Mouse (Mus musculus) hindlimb bud, embryonic 11.5 days (tissue): ENCODE results near the gene Pdzrn4.

Experiments
- DNase-seq: peaks from one replicate; pipeline ENCODE4 v3.0.0-alpha.2; 2012; ENCODE audit warnings: low read depth, low spot score; ENCODE audit errors: extremely low spot score

Pdzrn4 gene

GRCm38 (mm10) chr15:92495465-92496174, 98.9 kb downstream of the Pdzrn4 start:
- DNase-seq = no peak

GRCm38 (mm10) chr15:92500276-92500838, 103.7 kb downstream of the Pdzrn4 start:
- DNase-seq = no peak

DNA sequence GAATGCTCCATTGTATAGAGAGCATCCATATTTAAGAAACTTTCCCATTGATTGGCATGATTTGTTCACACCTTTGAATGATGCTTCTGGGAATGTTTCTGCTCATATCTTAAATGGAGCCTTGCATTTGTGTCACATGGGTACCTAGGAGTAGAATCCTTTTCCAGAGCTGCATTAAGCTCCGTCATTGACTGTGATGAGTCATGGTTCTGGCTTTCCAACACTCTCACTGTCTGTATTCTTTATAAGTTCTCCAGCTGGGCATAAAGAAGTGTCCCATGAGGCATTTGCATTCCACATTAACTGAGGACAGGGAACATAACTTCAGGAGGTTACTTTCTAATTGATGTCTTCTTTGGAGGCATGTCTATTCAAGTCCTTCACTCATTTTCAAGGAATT, 106.1 kb downstream of the Pdzrn4 start:
- DNase-seq = no peak

GRCm38 (mm10) chr15:92509372-92509771, 112.7 kb downstream of the Pdzrn4 start:
- DNase-seq = no peak

DNA sequence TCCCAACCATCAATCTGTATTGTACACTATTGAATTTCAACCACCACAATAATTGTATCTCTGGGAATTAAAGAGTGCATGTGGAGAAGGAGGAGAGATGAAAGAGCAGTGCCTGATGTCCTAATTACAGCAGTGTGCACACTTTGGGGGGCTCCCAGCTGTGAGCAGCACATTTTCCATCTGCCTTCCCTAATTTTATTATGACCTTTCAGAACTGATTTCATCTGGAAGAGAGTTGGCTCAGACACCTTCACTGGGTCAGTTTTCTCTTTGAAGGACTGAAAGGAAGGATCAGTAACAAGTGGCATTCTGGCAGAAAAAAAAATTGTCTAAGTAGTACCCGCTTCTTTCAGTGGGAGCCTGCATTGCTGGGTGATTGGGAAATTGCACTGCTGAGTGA, 119.0 kb downstream of the Pdzrn4 start:
- no peak for DNase-seq

DNA sequence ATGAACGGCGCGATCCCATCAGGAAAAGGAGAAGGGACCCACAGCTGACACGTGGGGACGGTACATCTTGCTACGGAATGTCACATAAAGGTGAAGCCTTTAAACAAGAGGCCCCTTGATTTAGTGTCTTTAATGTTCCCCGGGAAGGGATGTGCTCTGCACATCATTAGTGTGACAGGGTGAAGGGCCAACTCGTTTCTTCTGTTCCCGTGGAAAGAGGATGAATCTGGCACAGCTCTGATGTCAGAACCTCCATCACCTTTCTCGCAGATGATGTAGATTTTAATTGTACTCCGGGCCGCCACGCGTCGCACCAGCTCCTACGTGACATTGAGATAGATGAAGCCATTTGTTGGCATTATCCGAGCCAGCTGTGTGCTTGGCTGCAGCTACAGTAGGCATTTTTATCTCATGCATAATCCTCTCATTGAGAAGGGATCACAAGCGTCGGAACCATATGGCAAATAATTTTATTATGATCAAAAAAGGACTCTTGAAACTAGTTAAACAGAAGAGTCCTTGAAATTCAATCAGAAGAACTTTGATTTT, 124.1 kb downstream of the Pdzrn4 start:
- DNase-seq = no peak

DNA sequence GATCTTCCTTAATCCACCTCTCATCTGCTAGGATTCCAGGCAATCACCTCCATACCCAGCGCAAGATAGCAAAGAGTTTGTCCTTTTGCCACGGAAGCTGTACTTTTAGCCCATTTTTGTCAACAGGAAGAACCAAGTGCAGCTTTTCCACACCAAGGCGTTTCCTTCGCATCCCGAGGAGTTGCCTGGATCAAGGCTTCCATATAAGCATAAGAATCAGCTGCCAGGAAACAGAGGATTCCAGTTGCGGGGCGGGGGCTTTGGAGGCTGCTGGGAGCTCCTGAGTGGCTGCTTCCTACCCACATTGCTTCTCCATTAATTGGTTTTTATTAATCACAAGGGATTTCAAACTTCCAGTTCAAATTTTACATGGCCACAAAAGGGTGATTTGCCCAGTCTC, 125.0 kb downstream of the Pdzrn4 start:
- DNase-seq = no peak

- no peak for DNase-seq
These were observed 128.2 kb downstream of the Pdzrn4 start for GRCm38 (mm10) chr15:92524917-92525316.

DNA sequence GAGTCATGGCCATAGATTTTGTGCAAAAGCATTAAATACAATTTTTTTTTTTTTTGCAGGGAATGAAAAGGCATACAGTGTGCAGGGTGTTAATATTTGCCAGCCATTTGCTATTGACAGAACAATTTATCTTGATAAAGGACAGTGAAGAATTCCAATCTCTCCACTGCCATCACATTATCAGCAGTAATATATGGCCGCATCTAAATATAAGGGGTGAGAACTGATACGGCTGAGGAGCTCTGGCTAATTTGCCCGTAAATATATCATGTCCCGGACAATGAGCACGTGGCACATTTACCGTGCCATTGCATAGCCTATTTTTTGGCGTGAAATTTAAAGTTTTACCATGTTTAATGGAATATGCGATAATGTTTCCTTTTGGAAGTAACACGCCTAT, 128.7 kb downstream of the Pdzrn4 start:
- DNase-seq = no peak

- no peak for DNase-seq
These were observed 130.1 kb downstream of the Pdzrn4 start for GRCm38 (mm10) chr15:92526731-92527130.

DNA sequence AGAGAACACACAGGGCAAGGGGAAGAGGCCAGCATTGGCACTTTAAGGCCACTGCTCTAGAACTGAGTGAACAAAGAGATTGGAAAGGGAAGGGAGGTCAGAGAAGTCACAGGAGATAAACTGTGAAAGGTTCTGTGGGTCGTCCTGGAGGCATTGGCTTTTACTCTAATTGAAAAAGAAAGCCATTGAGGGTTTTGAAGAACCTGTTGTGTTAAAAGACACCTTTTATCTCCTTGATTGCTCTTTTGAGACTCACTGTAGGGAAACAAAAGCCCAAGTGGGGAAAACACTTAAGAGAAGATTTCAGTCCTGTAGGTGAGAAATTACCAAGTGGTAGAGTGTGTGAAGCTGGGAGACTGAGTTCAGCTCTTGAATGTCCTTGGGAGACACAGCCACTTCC, 146.6 kb downstream of the Pdzrn4 start:
- DNase-seq = no peak

DNA sequence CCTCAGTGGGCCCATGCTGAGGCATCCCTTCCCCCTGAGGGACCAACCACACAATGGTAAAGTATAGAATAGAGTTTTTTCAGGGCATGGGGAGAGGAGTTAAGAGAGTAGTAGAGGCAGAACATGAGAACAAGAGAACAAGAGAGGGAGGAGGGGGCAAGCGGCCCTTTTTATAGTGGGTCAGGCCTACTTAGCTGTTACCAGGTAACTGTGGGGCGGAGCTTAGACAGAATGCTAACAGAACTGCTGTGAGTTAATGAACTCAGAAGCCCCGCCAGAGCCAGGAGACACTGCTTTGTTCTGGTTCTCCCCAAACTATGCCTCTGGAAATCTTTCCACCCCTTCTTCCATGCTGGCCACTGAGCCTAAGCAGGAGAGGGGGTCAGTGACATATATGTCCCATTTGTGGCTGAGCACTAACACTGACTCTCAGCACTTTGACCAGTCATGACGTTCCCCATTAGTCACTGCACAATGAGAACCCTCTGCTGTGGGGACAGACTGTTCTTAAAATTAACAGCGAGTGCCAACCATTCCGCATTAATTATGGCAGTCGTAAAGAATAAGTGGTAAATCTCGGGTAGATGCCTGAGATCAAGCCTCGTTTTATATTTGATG, 150.7 kb downstream of the Pdzrn4 start:
- DNase-seq = peak; percentile 50

DNA sequence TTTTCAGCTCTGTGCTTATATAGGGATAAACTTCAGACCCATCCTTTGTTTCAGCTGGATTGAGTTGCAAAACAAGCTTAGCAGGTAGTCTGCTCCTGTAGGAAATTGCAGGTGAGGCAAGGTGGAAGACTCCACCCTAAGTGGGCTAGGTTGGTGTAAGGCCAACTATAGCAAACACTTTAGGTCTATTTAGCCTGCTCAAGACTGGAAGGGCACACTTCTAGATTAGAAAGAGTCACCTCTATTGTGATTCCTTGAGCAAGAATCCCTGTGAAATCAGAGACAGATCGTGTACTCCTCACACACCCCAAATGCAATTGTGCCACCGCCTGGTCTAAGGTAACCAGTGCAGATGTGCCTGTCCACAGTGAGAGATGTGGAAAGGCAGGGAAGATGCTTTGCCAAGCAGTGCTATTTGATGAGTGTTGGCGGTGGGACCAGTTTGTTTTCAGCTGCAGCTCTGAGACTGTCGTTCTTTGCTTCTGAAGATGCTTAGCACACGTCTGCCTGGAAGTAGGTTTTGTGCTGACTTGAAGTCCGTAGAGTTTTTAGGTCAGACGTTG, 158.4 kb downstream of the Pdzrn4 start:
- DNase-seq = no peak

DNA sequence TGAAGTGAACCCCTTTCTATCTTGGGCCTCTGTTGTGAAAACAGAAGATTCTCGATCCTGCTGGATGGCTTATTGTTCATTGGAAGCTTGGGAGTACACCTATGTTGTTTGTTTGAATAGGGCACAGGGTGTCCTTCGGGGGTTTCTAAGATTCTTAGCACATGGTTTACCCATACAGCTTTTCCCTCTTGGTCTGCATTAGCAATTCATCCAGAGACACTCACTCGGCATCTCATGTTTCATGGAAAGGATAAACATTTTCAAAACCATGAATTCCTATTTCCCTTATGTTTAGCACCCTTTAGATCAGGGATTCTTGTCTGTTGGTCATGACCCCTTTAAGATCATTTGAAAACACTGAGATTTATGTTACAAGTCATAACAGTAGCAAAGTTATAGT, 159.0 kb downstream of the Pdzrn4 start:
- DNase-seq = no peak

- no peak for DNase-seq
These were observed 161.9 kb downstream of the Pdzrn4 start for GRCm38 (mm10) chr15:92558592-92558991.

- DNase-seq = no peak
These were observed 165.5 kb downstream of the Pdzrn4 start for GRCm38 (mm10) chr15:92562149-92562548.

- DNase-seq = no peak
These were observed 166.9 kb downstream of the Pdzrn4 start for GRCm38 (mm10) chr15:92563576-92563975.

- DNase-seq = no peak
These were observed 174.0 kb downstream of the Pdzrn4 start for GRCm38 (mm10) chr15:92570526-92571243.

DNA sequence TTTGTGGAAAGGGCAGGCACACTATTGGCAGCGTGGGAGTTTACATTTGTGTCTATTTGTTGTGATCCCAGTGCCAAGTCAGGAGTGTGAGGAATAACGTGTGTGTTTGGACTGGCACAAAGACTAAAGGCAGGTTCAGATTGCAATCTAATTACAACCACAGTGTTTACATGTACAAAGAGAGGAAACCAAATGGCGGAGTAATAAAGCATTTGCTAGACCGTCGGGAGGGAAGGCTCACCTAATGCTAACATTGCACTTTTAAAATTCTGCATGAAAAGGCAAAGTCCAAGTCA, 174.5 kb downstream of the Pdzrn4 start:
- DNase-seq = no peak

- DNase-seq = no peak
These were observed 180.8 kb downstream of the Pdzrn4 start for GRCm38 (mm10) chr15:92577476-92577875.

DNA sequence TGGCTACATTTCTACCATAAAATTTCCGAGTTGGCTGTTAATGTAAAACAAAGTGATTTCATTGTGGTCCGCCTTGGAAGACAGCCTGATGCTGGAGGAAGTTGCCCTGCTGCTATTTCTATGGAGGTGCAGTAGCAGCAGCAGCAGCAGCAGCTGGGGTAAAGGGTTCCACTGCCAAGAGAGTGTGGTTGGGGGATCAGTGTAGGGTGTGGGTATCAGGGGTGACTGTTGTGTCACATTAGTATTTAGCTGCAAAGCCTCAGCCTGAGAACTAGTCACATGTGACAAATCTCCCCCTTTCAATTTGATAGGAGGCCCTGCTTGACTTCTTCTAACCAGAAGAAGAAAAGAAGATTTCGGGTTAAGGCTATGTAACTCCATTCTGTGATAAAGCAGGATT, 183.5 kb downstream of the Pdzrn4 start:
- DNase-seq = no peak
